Mouse (Mus musculus) forebrain, embryonic 14.5 days (tissue): ENCODE data around the gene Gpn3. TPM values are rescaled to one million over a fixed set of nuclear protein-coding genes. Genes with fewer than 3 reads are reported as not detected.

Source experiments
- ATAC-seq: fragments of 200-750 bp; cut with Nextera tagmentation; 2 replicates; pipeline ENCODE4 v1.8.0; 2017; ENCODE audit warnings: mild to moderate bottlenecking, moderate library complexity
- DNase-seq: peaks from one replicate; pipeline ENCODE4 v3.0.0-alpha.2; 2015; ENCODE audit warnings: low spot score
- H3K27ac ChIP-seq: fragments of 300-500 bp; sonication (generic); 2 replicates; pipeline ENCODE4 v1.5.1; 2014; ENCODE audit warnings: low read depth, mild to moderate bottlenecking, control low read depth, low read length, moderate library complexity
- H3K27me3 ChIP-seq: fragments of 300-500 bp; sonication (generic); replicated peaks from 2 replicates; pipeline ENCODE4 v1.6.1; 2014; ENCODE audit warnings: low read length, control low read depth, mixed read lengths; ENCODE audit not compliant: control insufficient read depth, insufficient read depth
- H3K36me3 ChIP-seq: fragments of 300-500 bp; sonication (generic); 2 replicates; pipeline ENCODE4 v1.6.1; 2014; ENCODE audit warnings: low read length, control low read depth; ENCODE audit not compliant: control insufficient read depth, insufficient read depth
- H3K4me1 ChIP-seq: fragments of 300-500 bp; sonication (generic); 2 replicates; pipeline ENCODE4 v1.6.1; 2014; ENCODE audit warnings: antibody characterized with exemption, low read length, control low read depth; ENCODE audit not compliant: control insufficient read depth, insufficient read depth
- H3K4me2 ChIP-seq: fragments of 300-500 bp; sonication (generic); 2 replicates; pipeline ENCODE4 v1.6.1; 2014; ENCODE audit warnings: mild to moderate bottlenecking, control low read depth, low read length
- H3K4me3 ChIP-seq: fragments of 300-500 bp; sonication (generic); 2 replicates; pipeline ENCODE4 v1.5.1; 2014; ENCODE audit warnings: low read depth, low read length, control low read depth
- H3K9ac ChIP-seq: fragments of 300-500 bp; sonication (generic); 2 replicates; pipeline ENCODE4 v1.6.1; 2014; ENCODE audit warnings: mild to moderate bottlenecking, low read length, control low read depth, moderate library complexity
- H3K9me3 ChIP-seq: fragments of 300-500 bp; sonication (generic); replicated peaks from 2 replicates; pipeline ENCODE4 v1.6.1; 2016; ENCODE audit warnings: low read length, control low read depth, mixed read lengths; ENCODE audit not compliant: control insufficient read depth
- WGBS: fragments of 180-500 bp; shearing (Covaris S2); extraction: QIAGEN DNeasy Blood & Tissue Kit; methylation state at CpG from one replicate; pipeline ENCODE4 v1.1.7; 2014; 5-methylcytosine and 5-hydroxymethylcytosine counted together
- polyA plus RNA-seq: library from polyadenylated mRNA; unstranded; fragments of >200 nt; fragmentation: Nextera tagmentation; extraction: Ambion mirVana; gene quantifications from 2 replicates; pipeline ENCODE4 v1.2.1, GENCODE M21; 2014

Gene Gpn3
- polyA plus RNA-seq, 1 experiment from 2014 or later, result 54.9 TPM

- Histone ChIP-seq H3K9me3 (0 out of 2 replicates have a peak, but pooled peaks cover 2% of the 10 kb centered on the region), H3K4me1 (no peaks in the 10 kb centered on the region), H3K9ac (no peak overlapping the region), H3K36me3 (no peaks in the 10 kb centered on the region), H3K4me2 (no peak overlapping the region), H3K27me3 (no peaks in the 10 kb centered on the region), H3K27ac (no peak overlapping the region), H3K4me3 (no peak overlapping the region)
- WGBS, result 95% methylated on average over 1 of the region's 1 CpGs
- ATAC-seq (no peak), DNase-seq (no peak)
Measured at GRCm38 (mm10) chr5:122342874-122343273, 28.8 kb upstream of the Gpn3 start.

GRCm38 (mm10) chr5:122343768-122344167 lies 27.9 kb upstream of the Gpn3 start:
- Histone ChIP-seq H3K4me1 (no peaks in the 10 kb centered on the region), H3K4me3 (no peak overlapping the region), H3K9me3 (0 out of 2 replicates have a peak, but pooled peaks cover 2% of the 10 kb centered on the region), H3K4me2 (no peak overlapping the region), H3K27ac (no peak overlapping the region), H3K27me3 (no peaks in the 10 kb centered on the region), H3K36me3 (no peaks in the 10 kb centered on the region), H3K9ac (no peak overlapping the region)
- no peak for ATAC-seq
- 47% methylated on average over 7 of the region's 7 CpGs for WGBS
- no peak for DNase-seq

GRCm38 (mm10) chr5:122344260-122344659 lies 27.4 kb upstream of the Gpn3 start:
- Histone ChIP-seq H3K27me3 (no peaks in the 10 kb centered on the region), H3K4me1 (no peaks in the 10 kb centered on the region), H3K36me3 (no peaks in the 10 kb centered on the region), H3K27ac (no peak overlapping the region), H3K9me3 (0 out of 2 replicates have a peak, but pooled peaks cover 2% of the 10 kb centered on the region), H3K9ac (no peak overlapping the region), H3K4me3 (no peak overlapping the region), H3K4me2 (no peak overlapping the region)
- DNase-seq (peak; percentile 82), ATAC-seq (no peak)
- WGBS, result 9% methylated on average over 5 of the region's 5 CpGs

- H3K36me3 ChIP-seq, result no peaks in the 10 kb centered on the region
- H3K27me3 ChIP-seq, result no peaks in the 10 kb centered on the region
- no peak overlapping the region for H3K27ac ChIP-seq
- no peaks in the 10 kb centered on the region for H3K4me1 ChIP-seq
- ATAC-seq, result no peak
- H3K9me3 ChIP-seq, result 0 out of 2 replicates have a peak, but pooled peaks cover 2% of the 10 kb centered on the region
- H3K9ac ChIP-seq, result no peak overlapping the region
- 80% methylated on average over 4 of the region's 4 CpGs for WGBS
- no peak overlapping the region for H3K4me3 ChIP-seq
- H3K4me2 ChIP-seq, result no peak overlapping the region
- DNase-seq, result peak; percentile 8
Measured at GRCm38 (mm10) chr5:122345777-122346176, 25.9 kb upstream of the Gpn3 start.

- WGBS, result 2% methylated on average over 51 of the region's 51 CpGs
- peaks cover 7% of the 10 kb centered on the region; the same call in 1 of the 2 replicates for H3K4me1 ChIP-seq
- peak; percentile 99 for DNase-seq
- ATAC-seq, result peak; percentile 94
- peak within 1 kb of the TSS; percentile 86 for H3K9ac ChIP-seq
- H3K4me3 ChIP-seq, result peak within 1 kb of the TSS; percentile 93
- H3K9me3 ChIP-seq, result no peaks in the 10 kb centered on the region
- peak within 1 kb of the TSS; percentile 78 for H3K4me2 ChIP-seq
- H3K36me3 ChIP-seq, result no peaks in the 10 kb centered on the region
- H3K27ac ChIP-seq, result peak within 1 kb of the TSS; percentile 75
- H3K27me3 ChIP-seq, result no peaks in the 10 kb centered on the region
Measured at GRCm38 (mm10) chr5:122353807-122354491, 17.7 kb upstream of the Gpn3 start, which contains the start of the genes Rad9b and Vps29. Gene Rad9b (minus strand): TSS chr5:122354233. Gene Vps29 (plus strand): TSS chr5:122354369.

- DNase-seq (no peak), ATAC-seq (no peak; the same call in 1 of the 2 replicates)
- Histone ChIP-seq H3K4me1 (peaks cover 7% of the 10 kb centered on the region; the same call in 1 of the 2 replicates), H3K4me2 (peak overlapping the region; percentile 78), H3K9me3 (no peaks in the 10 kb centered on the region), H3K4me3 (peak overlapping the region; percentile 93), H3K9ac (peak overlapping the region; percentile 86), H3K27me3 (no peaks in the 10 kb centered on the region), H3K36me3 (0 out of 2 replicates have a peak, but pooled peaks cover under 1% of the 10 kb centered on the region), H3K27ac (peak overlapping the region; percentile 75)
- under 1% methylated on average over 36 of the region's 57 CpGs for WGBS
Measured at GRCm38 (mm10) chr5:122354492-122355067, 17.1 kb upstream of the Gpn3 start.

GRCm38 (mm10) chr5:122372192-122372769 lies 605 bp downstream of the Gpn3 start, which contains the start of gene Fam216a:
Gene Fam216a (minus strand): TSS chr5:122372364.
- no peaks in the 10 kb centered on the region for H3K9me3 ChIP-seq
- H3K36me3 ChIP-seq, result peaks cover 28% of the 10 kb centered on the region
- H3K4me1 ChIP-seq, result peaks cover 8% of the 10 kb centered on the region
- WGBS, result under 1% methylated on average over 52 of the region's 53 CpGs
- ATAC-seq, result peak; percentile 95
- peak; percentile 100 for DNase-seq
- no peaks in the 10 kb centered on the region for H3K27me3 ChIP-seq
- H3K4me2 ChIP-seq, result peak within 1 kb of the TSS; percentile 68
- peak within 1 kb of the TSS; percentile 71 for H3K4me3 ChIP-seq
- peak within 1 kb of the TSS; percentile 96 for H3K27ac ChIP-seq
- H3K9ac ChIP-seq, result peak within 1 kb of the TSS; percentile 87

- H3K4me2 ChIP-seq, result peak overlapping the region; percentile 61
- peak overlapping the region; percentile 71 for H3K4me3 ChIP-seq
- ATAC-seq (no peak), DNase-seq (peak; percentile 6)
- peaks cover 22% of the 10 kb centered on the region for H3K36me3 ChIP-seq
- peak overlapping the region; percentile 78; the same call in 1 of the 2 replicates for H3K27ac ChIP-seq
- no peaks in the 10 kb centered on the region for H3K27me3 ChIP-seq
- no peaks in the 10 kb centered on the region for H3K9me3 ChIP-seq
- H3K4me1 ChIP-seq, result peaks cover 8% of the 10 kb centered on the region
- peak overlapping the region; percentile 72 for H3K9ac ChIP-seq
- 8% methylated on average over 5 of the region's 5 CpGs for WGBS
Measured at GRCm38 (mm10) chr5:122372878-122373277, 1.2 kb downstream of the Gpn3 start.
